Mouse (Mus musculus): ENCODE measurements around the gene Alkbh2.

DNA sequence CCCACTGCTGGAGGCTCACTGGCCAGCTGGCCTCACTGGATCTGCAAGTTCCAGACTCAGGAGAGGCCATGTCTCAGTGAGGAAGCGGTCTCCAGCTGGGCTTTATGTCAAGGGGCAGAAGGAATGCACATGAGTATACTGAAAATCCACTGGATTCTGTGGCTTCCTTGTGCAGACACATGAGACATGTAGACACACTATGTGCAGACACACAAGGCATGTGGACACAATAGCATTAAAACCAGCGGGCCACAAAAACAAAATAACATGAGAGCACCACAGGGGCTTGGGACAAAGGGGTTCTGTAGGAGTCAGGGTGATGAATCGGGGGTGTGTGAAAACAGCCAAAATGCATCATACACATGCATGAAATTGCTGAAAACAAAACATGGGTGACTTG, 2.0 kb downstream of the Alkbh2 start:
- TF ChIP-seq CTCF (IDR thresholded peaks at IDR 0.05; ENCODE audit: low read depth, low read length): no peak
- TF ChIP-seq POLR2A (IDR thresholded peaks at IDR 0.05; ENCODE audit: extremely low read depth, insufficient read depth, low read length): no peak

Data from liver, adult 2 months (tissue).